Mouse (Mus musculus): ENCODE results near the gene Golph3. TPM values are rescaled to one million over a fixed set of nuclear protein-coding genes. Genes with fewer than 3 reads are reported as not detected.

Golph3 gene
- polyA plus RNA-seq, 1 experiment from 2014 or later, result 91.9 TPM

- H3K9ac ChIP-seq, result peak overlapping the region; percentile 99
- peak overlapping the region; percentile 93 for H3K27ac ChIP-seq
- H3K27me3 ChIP-seq, result peaks cover 4% of the 10 kb centered on the region; the same call in 1 of the 2 replicates
- H3K4me1 ChIP-seq, result peaks cover 17% of the 10 kb centered on the region
- H3K9me3 ChIP-seq, result no peaks in the 10 kb centered on the region
- peaks cover 1% of the 10 kb centered on the region; the same call in 1 of the 2 replicates for H3K36me3 ChIP-seq
- 4% methylated on average over 22 of the region's 22 CpGs for WGBS
- peak overlapping the region; percentile 65 for H3K4me2 ChIP-seq (replicated peaks)
- peak overlapping the region; percentile 100 for H3K4me3 ChIP-seq
- no peak for ATAC-seq (ENCODE audit: low FRiP score, low read depth)
Measured at GRCm38 (mm10) chr15:12320441-12321090, 684 bp upstream of the Golph3 start.

- Histone ChIP-seq H3K36me3 (peaks cover 5% of the 10 kb centered on the region; the same call in 1 of the 2 replicates), H3K4me3 (peak within 1 kb of the TSS; percentile 100), H3K27ac (peak within 1 kb of the TSS; percentile 93), H3K27me3 (peaks cover 4% of the 10 kb centered on the region; the same call in 1 of the 2 replicates), H3K9me3 (no peaks in the 10 kb centered on the region), H3K4me1 (peaks cover 21% of the 10 kb centered on the region), H3K9ac (peak within 1 kb of the TSS; percentile 99), H3K4me2 (replicated peaks) (peak within 1 kb of the TSS; percentile 65)
- ATAC-seq (ENCODE audit: low FRiP score, low read depth), result peak; percentile 16; the same call in 1 of the 2 replicates
- WGBS, result under 1% methylated on average over 67 of the region's 70 CpGs
Measured at GRCm38 (mm10) chr15:12321788-12322621, 755 bp downstream of the Golph3 start, which contains the start of gene 1810049J17Rik. Gene 1810049J17Rik (minus strand): TSS chr15:12321899.

- no peak for ATAC-seq (ENCODE audit: low FRiP score, low read depth)
- Histone ChIP-seq H3K27ac (no peak overlapping the region), H3K4me2 (replicated peaks) (peak overlapping the region; percentile 65)
Measured at GRCm38 (mm10) chr15:12322676-12323402, 1.6 kb downstream of the Golph3 start.

GRCm38 (mm10) chr15:12324326-12324725 is 3.1 kb downstream of the Golph3 start:
- H3K4me2 ChIP-seq (replicated peaks), result peak overlapping the region; percentile 65
- 84% methylated on average over 1 of the region's 1 CpGs for WGBS
- no peak overlapping the region for H3K9ac ChIP-seq
- peaks cover 4% of the 10 kb centered on the region; the same call in 1 of the 2 replicates for H3K27me3 ChIP-seq
- H3K9me3 ChIP-seq, result no peaks in the 10 kb centered on the region
- H3K36me3 ChIP-seq, result peaks cover 5% of the 10 kb centered on the region; the same call in 1 of the 2 replicates
- H3K4me1 ChIP-seq, result peaks cover 24% of the 10 kb centered on the region
- no peak for ATAC-seq (ENCODE audit: low FRiP score, low read depth)
- H3K4me3 ChIP-seq, result peak overlapping the region; percentile 13; the same call in 1 of the 2 replicates
- H3K27ac ChIP-seq, result no peak overlapping the region

More at GRCm38 (mm10) chr15:12322676-12323402, 1.6 kb downstream of the Golph3 start:
- WGBS, result 5% methylated on average over 9 of the region's 9 CpGs
- H3K27me3 ChIP-seq, result peaks cover 4% of the 10 kb centered on the region; the same call in 1 of the 2 replicates
- H3K36me3 ChIP-seq, result peaks cover 5% of the 10 kb centered on the region; the same call in 1 of the 2 replicates
- H3K4me1 ChIP-seq, result peaks cover 21% of the 10 kb centered on the region
- H3K9me3 ChIP-seq, result no peaks in the 10 kb centered on the region
- H3K4me3 ChIP-seq, result peak overlapping the region; percentile 100
- H3K9ac ChIP-seq, result peak overlapping the region; percentile 99

GRCm38 (mm10) chr15:12330389-12330788 is 9.1 kb downstream of the Golph3 start:
- peaks cover 5% of the 10 kb centered on the region for H3K36me3 ChIP-seq
- no peak overlapping the region for H3K9ac ChIP-seq
- H3K27me3 ChIP-seq, result no peaks in the 10 kb centered on the region
- no peaks in the 10 kb centered on the region for H3K9me3 ChIP-seq
- WGBS, result 94% methylated on average over 3 of the region's 3 CpGs
- H3K4me1 ChIP-seq, result peaks cover 14% of the 10 kb centered on the region; the same call in 1 of the 2 replicates
- H3K4me2 ChIP-seq (replicated peaks), result no peak overlapping the region
- H3K27ac ChIP-seq, result peak overlapping the region; percentile 15; the same call in 1 of the 2 replicates
- H3K4me3 ChIP-seq, result no peak overlapping the region
- no peak for ATAC-seq (ENCODE audit: low FRiP score, low read depth)

- Histone ChIP-seq H3K4me1 (peaks cover 16% of the 10 kb centered on the region), H3K36me3 (peaks cover under 1% of the 10 kb centered on the region), H3K4me2 (replicated peaks) (no peak overlapping the region), H3K4me3 (no peak overlapping the region), H3K9ac (no peak overlapping the region), H3K27me3 (no peaks in the 10 kb centered on the region), H3K9me3 (no peaks in the 10 kb centered on the region), H3K27ac (peak overlapping the region; percentile 15; the same call in 1 of the 2 replicates)
- ATAC-seq (ENCODE audit: low FRiP score, low read depth), result no peak
Measured at GRCm38 (mm10) chr15:12330892-12331291, 9.6 kb downstream of the Golph3 start.

GRCm38 (mm10) chr15:12331300-12331699 is 10.1 kb downstream of the Golph3 start:
- H3K27ac ChIP-seq, result no peak overlapping the region
- no peaks in the 10 kb centered on the region; the same call in 1 of the 2 replicates for H3K36me3 ChIP-seq
- peaks cover 15% of the 10 kb centered on the region for H3K4me1 ChIP-seq
- ATAC-seq (ENCODE audit: low FRiP score, low read depth), result no peak
- H3K9me3 ChIP-seq, result no peaks in the 10 kb centered on the region
- no peak overlapping the region for H3K4me2 ChIP-seq (replicated peaks)
- no peaks in the 10 kb centered on the region for H3K27me3 ChIP-seq
- WGBS, result 56% methylated on average over 1 of the region's 1 CpGs
- no peak overlapping the region for H3K9ac ChIP-seq
- H3K4me3 ChIP-seq, result no peak overlapping the region

GRCm38 (mm10) chr15:12334381-12334780 is 13.1 kb downstream of the Golph3 start:
- Histone ChIP-seq H3K36me3 (no peaks in the 10 kb centered on the region; the same call in 1 of the 2 replicates), H3K4me3 (no peak overlapping the region), H3K4me1 (peaks cover 13% of the 10 kb centered on the region), H3K9ac (no peak overlapping the region), H3K27me3 (no peaks in the 10 kb centered on the region), H3K9me3 (no peaks in the 10 kb centered on the region), H3K27ac (no peak overlapping the region), H3K4me2 (replicated peaks) (no peak overlapping the region)
- no peak for ATAC-seq (ENCODE audit: low FRiP score, low read depth)
- WGBS, result 90% methylated on average over 4 of the region's 4 CpGs

- H3K27ac ChIP-seq, result no peak overlapping the region
- no peaks in the 10 kb centered on the region for H3K9me3 ChIP-seq
- no peak overlapping the region for H3K4me2 ChIP-seq (replicated peaks)
- peaks cover 10% of the 10 kb centered on the region for H3K4me1 ChIP-seq
- no peaks in the 10 kb centered on the region for H3K27me3 ChIP-seq
- peaks cover 3% of the 10 kb centered on the region for H3K36me3 ChIP-seq
- H3K9ac ChIP-seq, result no peak overlapping the region
- H3K4me3 ChIP-seq, result no peak overlapping the region
- 89% methylated on average over 4 of the region's 4 CpGs for WGBS
- no peak for ATAC-seq (ENCODE audit: low FRiP score, low read depth)
Measured at GRCm38 (mm10) chr15:12337030-12337778, 16.0 kb downstream of the Golph3 start.

- no peak overlapping the region for H3K4me3 ChIP-seq
- peaks cover 10% of the 10 kb centered on the region for H3K4me1 ChIP-seq
- H3K4me2 ChIP-seq (replicated peaks), result no peak overlapping the region
- no peak for ATAC-seq (ENCODE audit: low FRiP score, low read depth)
- H3K27ac ChIP-seq, result no peak overlapping the region
- H3K27me3 ChIP-seq, result no peaks in the 10 kb centered on the region
- peaks cover 7% of the 10 kb centered on the region for H3K36me3 ChIP-seq
- no peak overlapping the region for H3K9ac ChIP-seq
- WGBS, result 67% methylated on average over 3 of the region's 3 CpGs
- no peaks in the 10 kb centered on the region for H3K9me3 ChIP-seq
Measured at GRCm38 (mm10) chr15:12337779-12338137, 16.5 kb downstream of the Golph3 start.

Data from limb, embryonic 13.5 days (tissue).